Mouse (Mus musculus): ENCODE measurements around the gene Xrcc1. TPM values are rescaled to one million over a fixed set of nuclear protein-coding genes. Genes with fewer than 3 reads are reported as not detected.

Xrcc1 gene
- polyA plus RNA-seq (2012; rRNA removed): 71.6 and 84.1 TPM in 2 replicates

DNA sequence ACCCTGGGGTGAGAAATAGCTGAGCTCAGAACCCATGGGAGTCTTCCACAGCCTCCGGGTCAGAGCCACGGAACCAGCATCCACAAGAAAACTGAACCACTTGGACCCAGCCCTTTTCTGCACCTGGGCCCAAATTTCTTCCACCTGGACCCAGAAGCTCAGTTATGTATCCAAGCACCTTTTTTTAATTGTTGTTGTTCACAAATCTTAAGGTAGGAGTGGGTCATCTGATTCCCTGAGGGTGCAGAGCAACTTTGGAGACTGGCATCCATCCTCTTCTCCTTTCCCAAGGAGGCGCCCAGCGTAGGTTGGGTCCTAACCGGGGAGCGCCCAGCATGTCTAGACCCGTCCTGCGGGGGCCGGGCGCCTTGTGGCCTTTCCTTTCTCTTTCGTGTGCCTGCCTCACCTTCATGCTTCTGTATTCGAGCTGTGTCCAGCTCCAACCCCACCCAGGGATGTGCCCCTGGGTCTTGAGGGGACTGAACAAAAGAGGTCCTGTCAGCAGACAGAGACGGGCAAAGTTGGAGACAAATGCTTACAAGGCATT, at the start of gene Xrcc1, which contains the start of gene Pinlyp:
TSS of gene Xrcc1 (plus strand) at position 222 of the 547 bp plus-strand sequence.
TSS of gene Pinlyp (minus strand) at position 51 of the 547 bp plus-strand sequence.
- no peak for DNase-seq (ENCODE audit: low read depth)
- TF ChIP-seq POLR2A (IDR thresholded peaks at IDR 0.05; ENCODE audit: borderline replicate concordance, extremely low read depth, insufficient read depth, insufficient read length, poor library complexity, severe bottlenecking): no peak
- no peak for TF ChIP-seq CTCF (IDR thresholded peaks at IDR 0.05; ENCODE audit: borderline replicate concordance, extremely low read depth, insufficient read depth, insufficient read length)

DNA sequence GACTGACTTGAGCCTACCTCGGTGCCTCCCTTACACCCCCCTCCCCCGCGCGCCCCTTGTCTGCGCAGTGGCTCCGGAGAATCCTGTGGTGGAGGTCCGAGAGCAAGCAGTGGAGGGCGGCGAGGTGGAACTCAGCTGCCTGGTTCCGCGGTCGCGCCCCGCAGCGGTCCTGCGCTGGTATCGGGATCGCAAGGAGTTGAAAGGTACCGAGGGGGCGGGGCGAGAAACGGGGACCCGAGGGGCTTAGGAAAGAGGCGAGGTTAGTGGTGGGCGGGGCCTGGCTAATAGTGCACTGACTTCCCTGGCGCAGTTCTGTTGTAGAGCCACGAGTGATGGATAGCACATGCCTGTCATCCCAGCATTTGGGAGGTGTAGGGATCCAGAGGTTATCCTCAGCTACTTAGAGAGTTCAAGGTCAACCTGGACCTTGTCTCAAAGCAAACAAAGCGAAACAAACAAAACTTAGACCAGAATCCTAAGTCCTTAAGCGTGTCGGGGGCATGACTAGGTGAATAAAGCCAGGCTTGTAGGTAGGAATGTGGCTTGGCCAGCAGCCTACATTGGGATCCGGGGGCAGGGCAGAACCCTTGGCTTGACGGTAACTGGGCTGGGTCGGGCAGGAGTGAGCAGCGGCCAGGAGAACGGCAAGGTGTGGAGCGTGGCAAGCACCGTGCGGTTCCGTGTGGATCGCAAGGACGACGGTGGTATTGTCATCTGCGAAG, 46.1 kb upstream of the Xrcc1 start:
- no peak for DNase-seq (ENCODE audit: low read depth)
- TF ChIP-seq POLR2A (IDR thresholded peaks at IDR 0.05; ENCODE audit: borderline replicate concordance, extremely low read depth, insufficient read depth, insufficient read length, poor library complexity, severe bottlenecking): no peak
- no peak for TF ChIP-seq CTCF (IDR thresholded peaks at IDR 0.05; ENCODE audit: borderline replicate concordance, extremely low read depth, insufficient read depth, insufficient read length)

DNA sequence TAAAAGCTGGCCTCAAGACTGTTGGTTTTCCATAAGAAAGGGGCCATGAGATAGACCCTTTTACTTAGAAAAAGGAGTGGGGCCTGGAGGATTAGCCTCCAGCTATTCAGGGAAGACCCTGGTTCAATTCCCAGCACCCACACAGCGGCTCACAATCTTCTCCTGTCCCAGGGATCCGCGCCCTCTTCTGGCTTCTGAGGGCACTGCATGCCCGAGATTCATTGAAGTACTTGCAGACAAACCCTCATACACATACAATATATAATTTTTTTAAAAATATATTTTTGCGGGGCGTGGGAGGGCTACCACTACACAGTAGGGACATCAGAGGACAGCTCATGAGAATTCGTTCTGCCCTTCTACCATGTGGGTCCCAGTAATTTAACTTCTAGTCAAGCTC, 45.2 kb upstream of the Xrcc1 start:
- DNase-seq (ENCODE audit: low read depth): no peak
- TF ChIP-seq POLR2A (IDR thresholded peaks at IDR 0.05; ENCODE audit: borderline replicate concordance, extremely low read depth, insufficient read depth, insufficient read length, poor library complexity, severe bottlenecking) (no peak), CTCF (IDR thresholded peaks at IDR 0.05; ENCODE audit: borderline replicate concordance, extremely low read depth, insufficient read depth, insufficient read length) (peak; percentile 57; the same call in 1 of the 2 replicates)

DNA sequence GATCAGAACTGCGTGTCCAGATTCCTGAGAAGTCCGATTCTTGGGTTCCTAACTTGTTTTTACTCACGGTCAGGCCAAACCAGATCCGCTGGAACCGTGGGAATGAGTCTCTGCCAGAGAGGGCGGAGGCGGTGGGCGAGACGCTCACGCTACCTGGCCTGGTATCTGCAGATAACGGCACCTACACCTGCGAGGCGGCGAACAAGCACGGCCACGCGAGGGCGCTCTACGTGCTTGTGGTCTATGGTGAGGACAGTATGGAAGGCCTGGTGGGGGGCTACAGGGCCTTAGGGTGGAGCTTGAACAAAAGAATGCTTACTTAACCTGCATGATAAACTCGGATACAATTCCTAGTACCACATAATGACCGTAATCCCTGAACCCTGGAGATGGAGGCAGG, 44.6 kb upstream of the Xrcc1 start:
- TF ChIP-seq CTCF (IDR thresholded peaks at IDR 0.05; ENCODE audit: borderline replicate concordance, extremely low read depth, insufficient read depth, insufficient read length) (peak; percentile 30; the same call in 1 of the 2 replicates), POLR2A (IDR thresholded peaks at IDR 0.05; ENCODE audit: borderline replicate concordance, extremely low read depth, insufficient read depth, insufficient read length, poor library complexity, severe bottlenecking) (no peak)
- no peak for DNase-seq (ENCODE audit: low read depth)

DNA sequence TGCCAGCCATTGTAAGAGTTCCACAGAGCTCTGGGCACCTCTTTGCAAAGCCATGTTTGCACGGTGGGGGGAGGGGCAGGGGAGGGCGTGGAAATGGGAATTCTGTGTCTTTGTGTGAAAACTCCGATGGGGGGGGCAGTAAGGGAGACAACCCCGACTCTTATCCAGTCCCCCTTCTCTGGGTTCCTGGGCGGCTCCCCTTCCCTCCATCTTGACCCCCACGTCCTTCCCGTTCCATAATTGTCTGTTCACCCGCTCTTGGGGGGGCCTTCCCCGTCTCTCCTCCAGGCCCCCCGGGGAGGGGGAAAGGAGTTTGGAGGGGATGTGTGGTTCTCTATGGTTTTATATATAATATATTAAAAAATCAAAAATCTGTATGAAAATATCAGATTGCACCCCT, 42.1 kb upstream of the Xrcc1 start:
- TF ChIP-seq POLR2A (IDR thresholded peaks at IDR 0.05; ENCODE audit: borderline replicate concordance, extremely low read depth, insufficient read depth, insufficient read length, poor library complexity, severe bottlenecking) (no peak), CTCF (IDR thresholded peaks at IDR 0.05; ENCODE audit: borderline replicate concordance, extremely low read depth, insufficient read depth, insufficient read length) (no peak)
- DNase-seq (ENCODE audit: low read depth): no peak

DNA sequence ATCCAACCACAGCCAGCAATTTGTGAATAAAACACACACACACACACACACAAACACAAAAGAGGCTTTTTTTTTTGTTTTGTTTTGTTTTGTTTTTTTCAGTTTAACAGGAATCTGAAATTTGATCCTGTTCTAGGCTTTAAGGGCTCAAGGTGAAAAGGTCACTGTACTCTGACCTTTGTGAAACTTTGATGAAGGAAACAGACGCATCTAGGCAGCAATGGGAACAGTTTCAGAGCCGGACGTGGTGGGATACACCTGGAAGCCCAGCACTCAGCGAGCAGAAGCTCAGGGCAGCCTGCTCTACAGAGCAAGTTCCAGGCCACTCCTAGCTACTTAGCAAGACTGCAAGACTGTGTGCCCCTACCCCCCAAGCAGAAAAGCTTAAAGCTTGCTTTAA, 41.2 kb upstream of the Xrcc1 start:
- no peak for DNase-seq (ENCODE audit: low read depth)
- no peak for TF ChIP-seq POLR2A (IDR thresholded peaks at IDR 0.05; ENCODE audit: borderline replicate concordance, extremely low read depth, insufficient read depth, insufficient read length, poor library complexity, severe bottlenecking)
- TF ChIP-seq CTCF (IDR thresholded peaks at IDR 0.05; ENCODE audit: borderline replicate concordance, extremely low read depth, insufficient read depth, insufficient read length): no peak

DNA sequence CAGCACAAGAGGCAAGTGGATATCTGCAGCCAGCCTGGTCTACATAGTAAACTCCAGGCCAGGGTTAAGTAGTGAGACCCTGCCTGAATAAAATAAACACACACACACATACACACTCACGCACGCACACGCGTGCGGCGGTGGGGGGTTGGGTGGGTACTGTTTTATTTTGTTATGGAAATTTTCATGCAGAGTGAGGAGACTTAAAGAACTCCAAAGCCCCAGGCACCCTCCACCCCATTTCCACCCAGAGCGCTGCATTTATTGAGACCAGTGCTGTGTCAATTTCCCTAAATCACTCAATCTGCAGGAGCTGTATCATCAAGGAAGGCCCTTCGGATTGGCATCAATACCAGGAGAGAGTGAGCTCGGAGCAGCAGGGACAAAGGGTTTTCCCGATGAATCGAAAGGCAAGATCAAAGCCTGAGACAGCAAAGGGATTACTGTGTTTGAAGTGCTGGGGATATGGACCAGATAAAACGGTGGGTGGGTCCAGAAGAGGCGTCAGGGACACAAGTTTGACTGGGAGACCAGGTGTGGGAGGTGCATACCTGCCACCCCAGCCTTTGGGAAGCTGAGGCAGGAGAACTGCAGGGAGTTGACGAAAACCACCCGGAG, 40.5 kb upstream of the Xrcc1 start:
- TF ChIP-seq CTCF (IDR thresholded peaks at IDR 0.05; ENCODE audit: borderline replicate concordance, extremely low read depth, insufficient read depth, insufficient read length) (no peak), POLR2A (IDR thresholded peaks at IDR 0.05; ENCODE audit: borderline replicate concordance, extremely low read depth, insufficient read depth, insufficient read length, poor library complexity, severe bottlenecking) (no peak)
- DNase-seq (ENCODE audit: low read depth): peak; percentile 71

DNA sequence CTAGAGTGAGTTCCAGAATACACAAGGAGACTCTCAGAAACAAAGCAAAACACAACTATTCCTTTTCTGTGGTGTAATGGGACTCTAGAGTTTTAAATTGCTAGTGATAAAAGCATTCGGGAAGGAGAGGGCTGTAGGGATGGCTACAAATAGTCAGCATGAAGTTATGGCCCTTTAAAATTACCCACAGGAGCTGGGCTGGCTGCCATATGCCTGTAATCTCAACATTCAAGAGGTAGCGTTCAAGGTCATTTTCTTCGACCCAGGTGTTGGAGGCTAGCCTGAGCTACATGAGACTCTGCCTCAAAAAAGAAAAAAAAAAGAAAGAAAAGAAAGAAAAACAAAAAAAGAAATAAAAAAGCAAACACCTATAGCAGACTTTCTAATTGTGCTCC, 40.0 kb upstream of the Xrcc1 start:
- DNase-seq (ENCODE audit: low read depth): no peak
- TF ChIP-seq CTCF (IDR thresholded peaks at IDR 0.05; ENCODE audit: borderline replicate concordance, extremely low read depth, insufficient read depth, insufficient read length) (no peak), POLR2A (IDR thresholded peaks at IDR 0.05; ENCODE audit: borderline replicate concordance, extremely low read depth, insufficient read depth, insufficient read length, poor library complexity, severe bottlenecking) (no peak)

DNA sequence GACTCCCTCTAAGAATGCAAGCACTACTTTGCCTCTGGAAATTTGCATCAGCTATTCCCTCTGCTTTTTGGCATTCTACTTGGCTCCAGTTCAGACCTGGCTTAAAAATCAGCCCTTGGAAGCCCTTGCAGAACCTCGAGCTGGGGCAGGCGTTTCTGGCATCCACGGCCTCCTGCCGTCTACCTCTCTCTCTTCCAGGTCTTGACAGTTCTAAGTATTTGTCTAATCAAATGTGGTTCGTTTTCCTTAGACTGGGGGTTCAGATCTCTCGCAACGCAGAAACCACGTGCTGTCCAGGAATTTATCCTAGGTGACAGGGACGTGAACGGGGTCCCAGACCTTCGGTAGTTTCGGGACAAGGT, 39.6 kb upstream of the Xrcc1 start:
- peak; percentile 91 for DNase-seq (ENCODE audit: low read depth)
- TF ChIP-seq CTCF (IDR thresholded peaks at IDR 0.05; ENCODE audit: borderline replicate concordance, extremely low read depth, insufficient read depth, insufficient read length) (no peak), POLR2A (IDR thresholded peaks at IDR 0.05; ENCODE audit: borderline replicate concordance, extremely low read depth, insufficient read depth, insufficient read length, poor library complexity, severe bottlenecking) (no peak)

DNA sequence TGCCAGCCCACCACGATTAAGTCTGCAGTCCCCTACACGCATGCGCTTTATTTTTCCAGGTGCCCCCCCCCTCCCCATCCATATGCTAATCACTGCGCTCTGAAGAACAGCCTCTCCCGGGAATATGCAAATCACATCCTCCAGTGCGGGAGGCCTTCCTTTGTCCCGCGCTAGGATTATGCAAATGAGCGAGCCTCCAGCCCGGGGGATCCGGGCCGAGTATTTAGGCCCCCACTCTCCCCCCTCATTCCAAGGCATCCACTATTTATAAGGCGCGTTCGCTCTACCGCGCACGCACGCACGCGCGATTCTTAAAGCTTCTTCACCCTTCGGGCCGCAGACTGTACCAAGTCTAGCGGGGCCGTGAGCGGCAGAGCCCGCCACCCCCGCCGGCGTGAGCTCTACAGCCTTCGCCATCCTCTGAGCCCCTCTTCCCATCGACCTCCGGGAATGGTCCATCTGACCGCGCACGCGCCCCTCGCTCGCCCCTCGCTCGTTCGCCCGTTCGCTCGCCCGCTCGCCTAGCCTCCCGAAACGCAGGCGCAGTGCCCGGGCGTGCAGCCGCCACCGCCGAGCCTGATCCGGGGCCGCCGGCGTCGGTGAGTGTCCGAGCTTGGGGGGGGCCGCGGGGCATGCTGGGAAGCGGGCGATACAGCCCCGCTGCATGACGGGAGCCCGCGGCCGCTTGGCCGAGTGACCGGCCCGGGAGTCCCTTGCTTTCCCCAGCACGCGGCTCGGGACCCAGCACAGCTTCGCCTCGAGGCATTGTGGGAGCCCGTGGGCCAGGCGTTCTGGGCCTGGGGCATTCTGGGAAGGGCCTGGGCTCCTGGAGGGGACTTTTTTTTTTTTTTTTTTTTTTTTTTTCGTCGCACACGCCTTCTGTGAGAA, 39.0 kb upstream of the Xrcc1 start, which contains the start of gene Zfp428:
TSS of gene Zfp428 (plus strand) at position 169 of the 888 bp plus-strand sequence.
- no peak for TF ChIP-seq CTCF (IDR thresholded peaks at IDR 0.05; ENCODE audit: borderline replicate concordance, extremely low read depth, insufficient read depth, insufficient read length)
- TF ChIP-seq POLR2A (IDR thresholded peaks at IDR 0.05; ENCODE audit: borderline replicate concordance, extremely low read depth, insufficient read depth, insufficient read length, poor library complexity, severe bottlenecking): peak; percentile 82
- DNase-seq (ENCODE audit: low read depth): peak; percentile 99

DNA sequence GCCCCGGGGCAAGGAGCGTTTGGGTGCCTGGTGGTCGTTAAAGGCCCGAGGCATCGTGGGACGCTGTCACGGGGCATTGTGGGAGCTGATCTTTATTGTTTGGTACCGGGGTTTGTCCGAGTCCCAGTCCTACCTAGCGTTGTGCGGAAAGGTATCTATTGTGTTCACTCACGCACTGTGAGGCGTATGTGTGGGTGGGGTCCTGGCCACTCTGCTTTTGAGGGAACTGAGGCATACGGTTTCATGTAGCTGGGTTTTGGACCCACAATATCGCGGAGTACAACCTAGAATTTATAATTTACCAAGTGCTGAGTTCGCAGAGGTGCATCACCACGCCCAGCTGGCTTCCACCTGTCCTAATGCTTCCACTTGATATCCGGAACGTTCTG, 38.4 kb upstream of the Xrcc1 start:
- DNase-seq (ENCODE audit: low read depth): no peak

More for the DNA sequence above, 38.4 kb upstream of the Xrcc1 start:
- TF ChIP-seq POLR2A (IDR thresholded peaks at IDR 0.05; ENCODE audit: borderline replicate concordance, extremely low read depth, insufficient read depth, insufficient read length, poor library complexity, severe bottlenecking) (no peak), CTCF (IDR thresholded peaks at IDR 0.05; ENCODE audit: borderline replicate concordance, extremely low read depth, insufficient read depth, insufficient read length) (no peak)

Measured in brain, embryonic 14.5 days (tissue).